Mouse (Mus musculus): ENCODE results near the gene Plbd2.

The Plbd2 gene

GRCm38 (mm10) chr5:120503144-120503795 is at the start of gene Plbd2:
TSS of gene Plbd2 (minus strand) at chr5:120503625.
- peak; percentile 95 for DNase-seq (ENCODE audit: low spot score)

- DNase-seq (ENCODE audit: low spot score) = no peak
These were observed 47.2 kb upstream of the Plbd2 start for GRCm38 (mm10) chr5:120550673-120551072.

GRCm38 (mm10) chr5:120550137-120550536 is 46.7 kb upstream of the Plbd2 start:
- no peak for DNase-seq (ENCODE audit: low spot score)

GRCm38 (mm10) chr5:120548236-120548850 is 44.9 kb upstream of the Plbd2 start:
- no peak for DNase-seq (ENCODE audit: low spot score)

- DNase-seq (ENCODE audit: low spot score) = no peak
These were observed 33.2 kb upstream of the Plbd2 start for GRCm38 (mm10) chr5:120536632-120537031.

GRCm38 (mm10) chr5:120536046-120536445 is 32.6 kb upstream of the Plbd2 start:
- no peak for DNase-seq (ENCODE audit: low spot score)

GRCm38 (mm10) chr5:120534686-120535075 is 31.3 kb upstream of the Plbd2 start:
- DNase-seq (ENCODE audit: low spot score) = no peak

GRCm38 (mm10) chr5:120534071-120534685 is 30.8 kb upstream of the Plbd2 start:
- DNase-seq (ENCODE audit: low spot score) = no peak

- no peak for DNase-seq (ENCODE audit: low spot score)
These were observed 28.2 kb upstream of the Plbd2 start for GRCm38 (mm10) chr5:120531631-120532030.

- no peak for DNase-seq (ENCODE audit: low spot score)
These were observed 24.0 kb upstream of the Plbd2 start for GRCm38 (mm10) chr5:120527296-120527964.

- DNase-seq (ENCODE audit: low spot score) = no peak
These were observed 22.9 kb upstream of the Plbd2 start for GRCm38 (mm10) chr5:120526311-120526710.

- DNase-seq (ENCODE audit: low spot score) = peak; percentile 40
These were observed 22.3 kb upstream of the Plbd2 start for GRCm38 (mm10) chr5:120525737-120526136.

GRCm38 (mm10) chr5:120524736-120525135 is 21.3 kb upstream of the Plbd2 start:
- DNase-seq (ENCODE audit: low spot score) = no peak

- DNase-seq (ENCODE audit: low spot score) = no peak
These were observed 19.2 kb upstream of the Plbd2 start for GRCm38 (mm10) chr5:120522649-120523048.

GRCm38 (mm10) chr5:120517552-120517951 is 14.1 kb upstream of the Plbd2 start:
- peak; percentile 32 for DNase-seq (ENCODE audit: low spot score)

- no peak for DNase-seq (ENCODE audit: low spot score)
These were observed 13.0 kb upstream of the Plbd2 start for GRCm38 (mm10) chr5:120516221-120516984.

GRCm38 (mm10) chr5:120515451-120515850 is 12.0 kb upstream of the Plbd2 start:
- DNase-seq (ENCODE audit: low spot score) = no peak

GRCm38 (mm10) chr5:120514754-120515153 is 11.3 kb upstream of the Plbd2 start:
- no peak for DNase-seq (ENCODE audit: low spot score)

GRCm38 (mm10) chr5:120514031-120514677 is 10.7 kb upstream of the Plbd2 start:
- DNase-seq (ENCODE audit: low spot score) = no peak

- DNase-seq (ENCODE audit: low spot score) = no peak
These were observed 9.6 kb upstream of the Plbd2 start for GRCm38 (mm10) chr5:120512911-120513555.

- no peak for DNase-seq (ENCODE audit: low spot score)
These were observed 8.3 kb upstream of the Plbd2 start for GRCm38 (mm10) chr5:120511643-120512220.
